Mouse (Mus musculus): Measurements from ENCODE around the gene Gm20388. TPM values are rescaled to one million over a fixed set of nuclear protein-coding genes. Genes with fewer than 3 reads are reported as not detected.

Gm20388 gene
- polyA plus RNA-seq, 1 experiment from 2014 or later, result not detected

- H3K9ac ChIP-seq (ENCODE audit: low read length), result no peak overlapping the region
- no peak overlapping the region for H3K4me2 ChIP-seq (ENCODE audit: low read depth, severe bottlenecking)
- no peak overlapping the region for H3K27ac ChIP-seq (replicated peaks; ENCODE audit: low read depth, low read length)
- no peaks in the 10 kb centered on the region for H3K9me3 ChIP-seq (ENCODE audit: control insufficient read depth, low read length)
- no peak; the same call in 1 of the 2 replicates for ATAC-seq (ENCODE audit: insufficient number of reproducible peaks, low FRiP score, low TSS enrichment, low read depth)
- peaks cover 20% of the 10 kb centered on the region for H3K4me1 ChIP-seq (ENCODE audit: control insufficient read depth, insufficient read depth, low read length)
- no peaks in the 10 kb centered on the region for H3K36me3 ChIP-seq (ENCODE audit: control insufficient read depth, insufficient read depth, low read length)
- DNase-seq (ENCODE audit: low spot score), result no peak
- H3K27me3 ChIP-seq (ENCODE audit: control insufficient read depth, insufficient read depth, low read length), result no peaks in the 10 kb centered on the region
- H3K4me3 ChIP-seq (ENCODE audit: low read depth, low read length), result no peak overlapping the region
- WGBS, result 72% methylated on average over 14 of the region's 15 CpGs
Measured at GRCm38 (mm10) chr8:123717516-123718490, 3807.2 kb downstream of the Gm20388 start.

GRCm38 (mm10) chr8:123718752-123719151, 3808.1 kb downstream of the Gm20388 start:
- ATAC-seq (ENCODE audit: insufficient number of reproducible peaks, low FRiP score, low TSS enrichment, low read depth), result no peak
- Histone ChIP-seq H3K4me1 (ENCODE audit: control insufficient read depth, insufficient read depth, low read length) (peaks cover 20% of the 10 kb centered on the region), H3K9me3 (ENCODE audit: control insufficient read depth, low read length) (no peaks in the 10 kb centered on the region), H3K27ac (replicated peaks; ENCODE audit: low read depth, low read length) (no peak overlapping the region), H3K4me3 (ENCODE audit: low read depth, low read length) (no peak overlapping the region), H3K4me2 (ENCODE audit: low read depth, severe bottlenecking) (no peak overlapping the region), H3K36me3 (ENCODE audit: control insufficient read depth, insufficient read depth, low read length) (no peaks in the 10 kb centered on the region), H3K27me3 (ENCODE audit: control insufficient read depth, insufficient read depth, low read length) (no peaks in the 10 kb centered on the region), H3K9ac (ENCODE audit: low read length) (no peak overlapping the region)
- WGBS, result 98% methylated on average over 2 of the region's 2 CpGs
- no peak for DNase-seq (ENCODE audit: low spot score)

- Histone ChIP-seq H3K4me1 (ENCODE audit: control insufficient read depth, insufficient read depth, low read length) (peaks cover 20% of the 10 kb centered on the region), H3K4me3 (ENCODE audit: low read depth, low read length) (no peak overlapping the region), H3K27ac (replicated peaks; ENCODE audit: low read depth, low read length) (no peak overlapping the region), H3K4me2 (ENCODE audit: low read depth, severe bottlenecking) (no peak overlapping the region), H3K9ac (ENCODE audit: low read length) (no peak overlapping the region), H3K9me3 (ENCODE audit: control insufficient read depth, low read length) (no peaks in the 10 kb centered on the region), H3K36me3 (ENCODE audit: control insufficient read depth, insufficient read depth, low read length) (no peaks in the 10 kb centered on the region), H3K27me3 (ENCODE audit: control insufficient read depth, insufficient read depth, low read length) (no peaks in the 10 kb centered on the region)
- DNase-seq (ENCODE audit: low spot score) (no peak), ATAC-seq (ENCODE audit: insufficient number of reproducible peaks, low FRiP score, low TSS enrichment, low read depth) (no peak)
- 84% methylated on average over 6 of the region's 6 CpGs for WGBS
Measured at GRCm38 (mm10) chr8:123719280-123719679, 3808.6 kb downstream of the Gm20388 start.

- no peaks in the 10 kb centered on the region for H3K9me3 ChIP-seq (ENCODE audit: control insufficient read depth, low read length)
- H3K27ac ChIP-seq (replicated peaks; ENCODE audit: low read depth, low read length), result no peak overlapping the region
- H3K4me3 ChIP-seq (ENCODE audit: low read depth, low read length), result no peak overlapping the region
- H3K4me2 ChIP-seq (ENCODE audit: low read depth, severe bottlenecking), result no peak overlapping the region
- WGBS, result 62% methylated on average over 5 of the region's 5 CpGs
- no peaks in the 10 kb centered on the region for H3K36me3 ChIP-seq (ENCODE audit: control insufficient read depth, insufficient read depth, low read length)
- no peak for DNase-seq (ENCODE audit: low spot score)
- no peak for ATAC-seq (ENCODE audit: insufficient number of reproducible peaks, low FRiP score, low TSS enrichment, low read depth)
- peaks cover 20% of the 10 kb centered on the region for H3K4me1 ChIP-seq (ENCODE audit: control insufficient read depth, insufficient read depth, low read length)
- no peaks in the 10 kb centered on the region for H3K27me3 ChIP-seq (ENCODE audit: control insufficient read depth, insufficient read depth, low read length)
- H3K9ac ChIP-seq (ENCODE audit: low read length), result no peak overlapping the region
Measured at GRCm38 (mm10) chr8:123719811-123720210, 3809.2 kb downstream of the Gm20388 start.

GRCm38 (mm10) chr8:123720471-123721001, 3809.9 kb downstream of the Gm20388 start:
- DNase-seq (ENCODE audit: low spot score) (no peak), ATAC-seq (ENCODE audit: insufficient number of reproducible peaks, low FRiP score, low TSS enrichment, low read depth) (no peak)
- Histone ChIP-seq H3K9me3 (ENCODE audit: control insufficient read depth, low read length) (no peaks in the 10 kb centered on the region), H3K4me2 (ENCODE audit: low read depth, severe bottlenecking) (no peak overlapping the region), H3K9ac (ENCODE audit: low read length) (no peak overlapping the region), H3K4me1 (ENCODE audit: control insufficient read depth, insufficient read depth, low read length) (peaks cover 20% of the 10 kb centered on the region), H3K27ac (replicated peaks; ENCODE audit: low read depth, low read length) (no peak overlapping the region), H3K36me3 (ENCODE audit: control insufficient read depth, insufficient read depth, low read length) (no peaks in the 10 kb centered on the region), H3K27me3 (ENCODE audit: control insufficient read depth, insufficient read depth, low read length) (no peaks in the 10 kb centered on the region), H3K4me3 (ENCODE audit: low read depth, low read length) (no peak overlapping the region)
- 18% methylated on average over 12 of the region's 12 CpGs for WGBS

GRCm38 (mm10) chr8:123722245-123722644, 3811.6 kb downstream of the Gm20388 start:
- 81% methylated on average over 5 of the region's 5 CpGs for WGBS
- Histone ChIP-seq H3K27me3 (ENCODE audit: control insufficient read depth, insufficient read depth, low read length) (no peaks in the 10 kb centered on the region), H3K36me3 (ENCODE audit: control insufficient read depth, insufficient read depth, low read length) (no peaks in the 10 kb centered on the region), H3K4me1 (ENCODE audit: control insufficient read depth, insufficient read depth, low read length) (peaks cover 8% of the 10 kb centered on the region), H3K9me3 (ENCODE audit: control insufficient read depth, low read length) (no peaks in the 10 kb centered on the region), H3K27ac (replicated peaks; ENCODE audit: low read depth, low read length) (no peak overlapping the region), H3K9ac (ENCODE audit: low read length) (no peak overlapping the region), H3K4me3 (ENCODE audit: low read depth, low read length) (no peak overlapping the region), H3K4me2 (ENCODE audit: low read depth, severe bottlenecking) (no peak overlapping the region)
- DNase-seq (ENCODE audit: low spot score) (no peak), ATAC-seq (ENCODE audit: insufficient number of reproducible peaks, low FRiP score, low TSS enrichment, low read depth) (no peak)

GRCm38 (mm10) chr8:123724752-123725151, 3814.1 kb downstream of the Gm20388 start:
- Histone ChIP-seq H3K9ac (ENCODE audit: low read length) (no peak overlapping the region), H3K27me3 (ENCODE audit: control insufficient read depth, insufficient read depth, low read length) (no peaks in the 10 kb centered on the region), H3K27ac (replicated peaks; ENCODE audit: low read depth, low read length) (no peak overlapping the region), H3K4me3 (ENCODE audit: low read depth, low read length) (no peak overlapping the region), H3K4me1 (ENCODE audit: control insufficient read depth, insufficient read depth, low read length) (peaks cover 15% of the 10 kb centered on the region), H3K36me3 (ENCODE audit: control insufficient read depth, insufficient read depth, low read length) (no peaks in the 10 kb centered on the region), H3K9me3 (ENCODE audit: control insufficient read depth, low read length) (no peaks in the 10 kb centered on the region), H3K4me2 (ENCODE audit: low read depth, severe bottlenecking) (no peak overlapping the region)
- ATAC-seq (ENCODE audit: insufficient number of reproducible peaks, low FRiP score, low TSS enrichment, low read depth), result no peak
- no peak for DNase-seq (ENCODE audit: low spot score)
- WGBS, result 92% methylated on average over 10 of the region's 10 CpGs

GRCm38 (mm10) chr8:123725261-123725660, 3814.6 kb downstream of the Gm20388 start:
- H3K9ac ChIP-seq (ENCODE audit: low read length), result no peak overlapping the region
- ATAC-seq (ENCODE audit: insufficient number of reproducible peaks, low FRiP score, low TSS enrichment, low read depth) (no peak), DNase-seq (ENCODE audit: low spot score) (no peak)
- H3K36me3 ChIP-seq (ENCODE audit: control insufficient read depth, insufficient read depth, low read length), result no peaks in the 10 kb centered on the region
- no peak overlapping the region for H3K27ac ChIP-seq (replicated peaks; ENCODE audit: low read depth, low read length)
- H3K27me3 ChIP-seq (ENCODE audit: control insufficient read depth, insufficient read depth, low read length), result no peaks in the 10 kb centered on the region
- H3K4me2 ChIP-seq (ENCODE audit: low read depth, severe bottlenecking), result no peak overlapping the region
- WGBS, result 79% methylated on average over 7 of the region's 7 CpGs
- no peak overlapping the region for H3K4me3 ChIP-seq (ENCODE audit: low read depth, low read length)
- peaks cover 12% of the 10 kb centered on the region; the same call in 1 of the 2 replicates for H3K4me1 ChIP-seq (ENCODE audit: control insufficient read depth, insufficient read depth, low read length)
- H3K9me3 ChIP-seq (ENCODE audit: control insufficient read depth, low read length), result no peaks in the 10 kb centered on the region
